Comparison of ENCODE assay signal across 8 mouse cellular contexts in the genomic region with DNA sequence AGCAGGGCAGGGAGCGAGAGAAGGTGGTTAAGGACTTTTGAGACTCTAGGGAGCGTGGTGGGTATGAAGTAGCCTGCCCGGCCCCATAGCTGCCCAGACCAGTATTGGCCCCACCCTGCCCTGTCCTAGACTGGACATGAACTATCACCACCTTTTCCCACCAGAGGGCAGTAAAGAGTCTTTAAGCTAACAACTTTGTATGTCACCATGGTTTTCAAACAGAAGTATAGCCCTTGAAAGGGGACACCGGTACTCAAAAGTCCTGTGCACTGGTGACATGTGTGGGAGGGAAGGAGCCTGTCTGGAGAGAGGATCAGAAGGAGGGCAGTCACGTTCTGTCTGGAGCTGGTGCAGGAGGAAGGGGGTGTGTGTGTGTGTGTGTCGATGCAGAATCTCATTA. TPM values are rescaled to one million over a fixed set of nuclear protein-coding genes. Genes with fewer than 3 reads are reported as not detected.
DNase-seq lines count a peak whose midpoint lies in the region; ATAC-seq and TF ChIP-seq lines count a peak whose summit lies in the region.

No protein-coding gene starts in this region.

- no peak for TF ChIP-seq CTCF in Patski (IDR thresholded peaks at IDR 0.05)

- CTCF ChIA-PET in Patski (lab: Charles Lee), result interaction anchor here (0.9 to 2.0 kb wide), 8 partner anchors 9 to 200 kb away, joined by 3 to 12 read pairs (median 4); no protein-coding TSS in a partner anchor

- in situ Hi-C loops in Patski (cut with MboI; ENCODE audit: low pct_unique_long_range_greater_than_20kb), result loop anchor here (5.0 kb wide), 1 partner anchor 42 kb away; no protein-coding TSS in a partner anchor

- intact Hi-C loops in left cerebral cortex, postnatal 14 days (cut with DNase I), result loop anchor here (5.0 kb wide), 1 partner anchor 47 kb away; no protein-coding TSS in a partner anchor
- intact Hi-C loops in heart, postnatal 10 days (cut with DNase I), result loop anchor here (2.0 kb wide), 1 partner anchor 42 kb away; no protein-coding TSS in a partner anchor

- peak; percentile 60 to 63 for DNase-seq in left cerebral cortex, postnatal 14 days (ENCODE audit: low spot score in 2 of 2)
- DNase-seq in left cerebral cortex, adult 8-10 months (ENCODE audit: low spot score in 2 of 2), result no peak
- DNase-seq in Patski (ENCODE audit: low read depth, low spot score), result no peak
- DNase-seq in embryo, embryonic 11 days, result peak; percentile 91
- peak; percentile 75 to 88 for DNase-seq in heart, postnatal 10 days
- DNase-seq in large intestine, adult 2 months (ENCODE audit: low read depth, low spot score), result peak; percentile 63
- no peak for DNase-seq in urinary bladder, postnatal 4 days (ENCODE audit: low spot score in 2 of 2)

- no peaks in the 10 kb centered on the region for H3K27me3 ChIP-seq in Patski

- peak; percentile 60 for ATAC-seq in Patski
- ATAC-seq in megakaryocyte-erythroid progenitor cell, adult 5-6 weeks (replicated peaks; ENCODE audit: low FRiP score, low TSS enrichment, poor library complexity, severe bottlenecking), result peak; percentile 62

- 21% methylated on average over 6 of the region's 6 CpGs for WGBS in large intestine, adult 2 months

- POLR2A ChIA-PET in Patski (lab: Charles Lee), result interaction anchor here (0.6 to 1.0 kb wide), 2 partner anchors 19 to 285 kb away, joined by 3 read pairs; a partner anchor contains a TSS

RNA-seq across cellular contexts. Expression of a gene that starts 18.7 kb away (rescaled TPM):
- 100 to 1,000 TPM; 142 to 157 TPM for total RNA-seq in left cerebral cortex, postnatal 14 days (2021)
- total RNA-seq in left cerebral cortex, adult 8-10 months (2022), result 100 to 1,000 TPM; 280 to 307 (median 295) TPM
- polyA plus RNA-seq in Patski (2021), result 263 TPM
- total RNA-seq in heart, postnatal 10 days (2021), result 10 to 100 TPM; 56.7 to 58.4 TPM
- 33.2 and 42.2 TPM in 2 replicates for polyA plus RNA-seq in large intestine, adult 2 months (2012; rRNA removed)
- 33.7 and 44.1 TPM in 2 replicates for total RNA-seq in megakaryocyte-erythroid progenitor cell, adult 5-6 weeks (2014; fragmentation: Nextera tagmentation)
- 22.6 and 34.2 TPM in 2 replicates for total RNA-seq in megakaryocyte-erythroid progenitor cell, adult 5-6 weeks (2017)

RNA-seq across cellular contexts. Expression of a gene that starts 20.6 kb away (rescaled TPM):
- 1 to 10 TPM; 1.1 to 1.8 TPM for total RNA-seq in left cerebral cortex, postnatal 14 days (2021)
- 1 to 10 TPM; 1.1 to 3.2 (median 1.7) TPM for total RNA-seq in left cerebral cortex, adult 8-10 months (2022)
- 0.13 TPM for polyA plus RNA-seq in Patski (2021)
- total RNA-seq in heart, postnatal 10 days (2021), result under 1 TPM in 1 of 2 experiments, not detected in 1; 0.22 TPM
- polyA plus RNA-seq in large intestine, adult 2 months (2012; rRNA removed), result 0.25 and 0.26 TPM in 2 replicates
- 6.4 and 8.6 TPM in 2 replicates for total RNA-seq in megakaryocyte-erythroid progenitor cell, adult 5-6 weeks (2014; fragmentation: Nextera tagmentation)
- total RNA-seq in megakaryocyte-erythroid progenitor cell, adult 5-6 weeks (2017), result 4.3 and 13.1 TPM in 2 replicates

RNA-seq across cellular contexts. Expression of a gene that starts 20.7 kb away (rescaled TPM):
- 10 to 100 TPM; 51.3 to 56.4 TPM for total RNA-seq in left cerebral cortex, postnatal 14 days (2021)
- 10 to 100 TPM; 32.9 to 39.8 (median 35.6) TPM for total RNA-seq in left cerebral cortex, adult 8-10 months (2022)
- 17.4 TPM for polyA plus RNA-seq in Patski (2021)
- total RNA-seq in heart, postnatal 10 days (2021), result 10 to 100 TPM; 66.3 to 67.2 TPM
- 4.0 and 4.4 TPM in 2 replicates for polyA plus RNA-seq in large intestine, adult 2 months (2012; rRNA removed)
- 0.35 and 1.2 TPM in 2 replicates for total RNA-seq in megakaryocyte-erythroid progenitor cell, adult 5-6 weeks (2014; fragmentation: Nextera tagmentation)
- 0.61 and 2.0 TPM in 2 replicates for total RNA-seq in megakaryocyte-erythroid progenitor cell, adult 5-6 weeks (2017)

RNA-seq across cellular contexts. Expression of a gene that starts 50.9 kb away (rescaled TPM):
- 10 to 100 TPM; 84.6 to 92.1 TPM for total RNA-seq in left cerebral cortex, postnatal 14 days (2021)
- total RNA-seq in left cerebral cortex, adult 8-10 months (2022), result 10 to 100 TPM; 79.6 to 92.5 (median 88.2) TPM
- polyA plus RNA-seq in Patski (2021), result 147 TPM
- total RNA-seq in heart, postnatal 10 days (2021), result 100 to 1,000 TPM; 105 to 112 TPM
- polyA plus RNA-seq in large intestine, adult 2 months (2012; rRNA removed), result 107 and 109 TPM in 2 replicates
- 294 and 360 TPM in 2 replicates for total RNA-seq in megakaryocyte-erythroid progenitor cell, adult 5-6 weeks (2014; fragmentation: Nextera tagmentation)
- 206 and 229 TPM in 2 replicates for total RNA-seq in megakaryocyte-erythroid progenitor cell, adult 5-6 weeks (2017)

RNA-seq across cellular contexts. Expression of a gene that starts 58.6 kb away (rescaled TPM):
- total RNA-seq in left cerebral cortex, postnatal 14 days (2021), result under 1 TPM; 0.31 to 0.42 TPM
- total RNA-seq in left cerebral cortex, adult 8-10 months (2022), result under 1 TPM; 0.09 to 0.27 (median 0.19) TPM
- 0.26 TPM for polyA plus RNA-seq in Patski (2021)
- under 1 TPM; 0.07 to 0.12 TPM for total RNA-seq in heart, postnatal 10 days (2021)
- 8.7 and 11.9 TPM in 2 replicates for polyA plus RNA-seq in large intestine, adult 2 months (2012; rRNA removed)
- total RNA-seq in megakaryocyte-erythroid progenitor cell, adult 5-6 weeks (2014; fragmentation: Nextera tagmentation), result not detected in 2 replicates
- not detected in 2 replicates for total RNA-seq in megakaryocyte-erythroid progenitor cell, adult 5-6 weeks (2017)

Comparison
In these comparisons a context has a peak if more than half of its experiments do, and no peak if none do; other contexts are left out.
1. DNase-seq: peak in left cerebral cortex, postnatal 14 days (2 of 2), embryo, embryonic 11 days (single experiment), heart, postnatal 10 days (2 of 2) and large intestine, adult 2 months (single experiment); none in left cerebral cortex, adult 8-10 months (0 of 2), Patski (single experiment) and urinary bladder, postnatal 4 days (0 of 2).
2. RNA of a gene that starts 20.7 kb away (total RNA-seq): 66.3 to 67.2 TPM in heart, postnatal 10 days, 51.3 to 56.4 TPM in left cerebral cortex, postnatal 14 days and 32.9 to 39.8 TPM in left cerebral cortex, adult 8-10 months; 0.35 to 2.0 TPM in megakaryocyte-erythroid progenitor cell, adult 5-6 weeks; every median in the first group is over 10 times any median in the second.